Mouse (Mus musculus): ENCODE data around the gene Pik3ap1. TPM values are rescaled to one million over a fixed set of nuclear protein-coding genes. Genes with fewer than 3 reads are reported as not detected.

Pik3ap1 gene
- polyA plus RNA-seq, 1 experiment: 4.0 TPM

Other genes with a start within 250 kb of the Pik3ap1 start
- 0.09 and 0.18 TPM in 2 replicates for gene Tll2, start 178.3 kb downstream of the Pik3ap1 start, polyA plus RNA-seq (2012; rRNA removed)
- gene Tm9sf3, start 121.1 kb downstream of the Pik3ap1 start, polyA plus RNA-seq (2012; rRNA removed): 130 and 138 TPM in 2 replicates
- 1.3 and 2.5 TPM in 2 replicates for gene Lcor, start 97.5 kb upstream of the Pik3ap1 start, polyA plus RNA-seq (2012; rRNA removed)
- gene Gm340, start 197.3 kb upstream of the Pik3ap1 start, polyA plus RNA-seq (2012; rRNA removed): 1.3 and 2.2 TPM in 2 replicates